Mouse (Mus musculus): ENCODE data around the gene Gm49396.
A peak's percentile ranks its signal among the peaks of the same experiment; 100 is the strongest.

Gm49396 gene

GRCm38 (mm10) chr7:30586455-30587020 lies 23.4 kb downstream of the Gm49396 start:
- no peak for DNase-seq (ENCODE audit: low spot score in 2 of 2)

GRCm38 (mm10) chr7:30587842-30588667 lies 24.9 kb downstream of the Gm49396 start:
- DNase-seq (ENCODE audit: low spot score in 2 of 2): peak; percentile 35 to 48

GRCm38 (mm10) chr7:30588676-30589434 lies 25.7 kb downstream of the Gm49396 start, which contains the start of gene Kmt2b:
Gene Kmt2b (minus strand): TSS chr7:30588726.
- peak; percentile 85 to 89 for DNase-seq (ENCODE audit: low spot score in 2 of 2)

- DNase-seq (ENCODE audit: low spot score in 2 of 2): peak; percentile 64 to 78
Measured at GRCm38 (mm10) chr7:30589435-30590301, 26.5 kb downstream of the Gm49396 start.

- DNase-seq (ENCODE audit: low spot score in 2 of 2): no peak
Measured at GRCm38 (mm10) chr7:30590927-30591604, 27.9 kb downstream of the Gm49396 start.

GRCm38 (mm10) chr7:30591605-30591951 lies 28.4 kb downstream of the Gm49396 start:
- DNase-seq (ENCODE audit: low spot score in 2 of 2): no peak

GRCm38 (mm10) chr7:30592772-30593423 lies 29.8 kb downstream of the Gm49396 start:
- DNase-seq (ENCODE audit: low spot score in 2 of 2): peak in 1 of 2 experiments; percentile 16

GRCm38 (mm10) chr7:30593579-30594509 lies 30.7 kb downstream of the Gm49396 start:
- peak in 1 of 2 experiments; percentile 15 for DNase-seq (ENCODE audit: low spot score in 2 of 2)

- DNase-seq (ENCODE audit: low spot score in 2 of 2): peak in 1 of 2 experiments; percentile 14
Measured at GRCm38 (mm10) chr7:30594510-30595024, 31.4 kb downstream of the Gm49396 start.

GRCm38 (mm10) chr7:30596093-30596492 lies 32.9 kb downstream of the Gm49396 start:
- no peak for DNase-seq (ENCODE audit: low spot score in 2 of 2)

GRCm38 (mm10) chr7:30596811-30597210 lies 33.7 kb downstream of the Gm49396 start:
- no peak for DNase-seq (ENCODE audit: low spot score in 2 of 2)

GRCm38 (mm10) chr7:30598786-30599185 lies 35.6 kb downstream of the Gm49396 start, which contains the start of gene Zbtb32:
Gene Zbtb32 (minus strand): TSS chr7:30598909.
- DNase-seq (ENCODE audit: low spot score in 2 of 2): no peak

GRCm38 (mm10) chr7:30599933-30600353 lies 36.8 kb downstream of the Gm49396 start:
- peak; percentile 26 to 42 for DNase-seq (ENCODE audit: low spot score in 2 of 2)

- no peak for DNase-seq (ENCODE audit: low spot score in 2 of 2)
Measured at GRCm38 (mm10) chr7:30600651-30601050, 37.5 kb downstream of the Gm49396 start.

- DNase-seq (ENCODE audit: low spot score in 2 of 2): no peak
Measured at GRCm38 (mm10) chr7:30602583-30602982, 39.4 kb downstream of the Gm49396 start.

GRCm38 (mm10) chr7:30604424-30604823 lies 41.3 kb downstream of the Gm49396 start:
- no peak for DNase-seq (ENCODE audit: low spot score in 2 of 2)

GRCm38 (mm10) chr7:30604944-30605343 lies 41.8 kb downstream of the Gm49396 start:
- DNase-seq (ENCODE audit: low spot score in 2 of 2): no peak

- peak; percentile 52 to 69 for DNase-seq (ENCODE audit: low spot score in 2 of 2)
Measured at GRCm38 (mm10) chr7:30607706-30608309, 44.7 kb downstream of the Gm49396 start.
